Mouse (Mus musculus): Measurements from ENCODE around the gene Edem2. TPM values are rescaled to one million over a fixed set of nuclear protein-coding genes. Genes with fewer than 3 reads are reported as not detected.

Gene Edem2
- 37.3 and 38.5 TPM in 2 replicates for polyA plus RNA-seq (2016; fragmentation: Nextera tagmentation; extraction: Ambion mirVana)

- ATAC-seq (ENCODE audit: low FRiP score), result peak; percentile 97
- peaks cover 12% of the 10 kb centered on the region for H3K4me1 ChIP-seq
- H3K9ac ChIP-seq, result peak within 1 kb of the TSS; percentile 86
- no peaks in the 10 kb centered on the region for H3K9me3 ChIP-seq (replicated peaks)
- no peaks in the 10 kb centered on the region for H3K27me3 ChIP-seq
- WGBS, result under 1% methylated on average over 33 of the region's 33 CpGs
- peak within 1 kb of the TSS; percentile 80 for H3K4me3 ChIP-seq
- 0 out of 2 replicates have a peak, but pooled peaks cover 2% of the 10 kb centered on the region for H3K36me3 ChIP-seq
- H3K27ac ChIP-seq, result peak within 1 kb of the TSS; percentile 55; the same call in 1 of the 2 replicates
- H3K4me2 ChIP-seq (replicated peaks), result peak within 1 kb of the TSS; percentile 85
Measured at GRCm38 (mm10) chr2:155729158-155729645, at the start of gene Edem2. TSS of gene Edem2 (minus strand) at chr2:155729475.

- Histone ChIP-seq H3K4me3 (no peak overlapping the region), H3K9ac (0 out of 2 replicates have a peak overlapping the region, but pooled peaks have one; percentile 23), H3K27me3 (peaks cover 23% of the 10 kb centered on the region), H3K9me3 (replicated peaks) (no peaks in the 10 kb centered on the region), H3K36me3 (no peaks in the 10 kb centered on the region), H3K27ac (no peak overlapping the region), H3K4me1 (peaks cover 30% of the 10 kb centered on the region), H3K4me2 (replicated peaks) (no peak overlapping the region)
- 58% methylated on average over 7 of the region's 7 CpGs for WGBS
- no peak for ATAC-seq (ENCODE audit: low FRiP score)
Measured at GRCm38 (mm10) chr2:155779066-155779465, 49.8 kb upstream of the Edem2 start.

GRCm38 (mm10) chr2:155778004-155778403 lies 48.7 kb upstream of the Edem2 start:
- H3K4me1 ChIP-seq, result peaks cover 30% of the 10 kb centered on the region
- no peaks in the 10 kb centered on the region for H3K36me3 ChIP-seq
- H3K9me3 ChIP-seq (replicated peaks), result no peaks in the 10 kb centered on the region
- no peak for ATAC-seq (ENCODE audit: low FRiP score)
- peaks cover 33% of the 10 kb centered on the region for H3K27me3 ChIP-seq
- peak overlapping the region; percentile 30 for H3K4me2 ChIP-seq (replicated peaks)
- 46% methylated on average over 6 of the region's 6 CpGs for WGBS
- no peak overlapping the region for H3K9ac ChIP-seq
- H3K27ac ChIP-seq, result no peak overlapping the region
- H3K4me3 ChIP-seq, result no peak overlapping the region

- no peaks in the 10 kb centered on the region for H3K36me3 ChIP-seq
- no peak for ATAC-seq (ENCODE audit: low FRiP score)
- H3K9me3 ChIP-seq (replicated peaks), result no peaks in the 10 kb centered on the region
- no peak overlapping the region for H3K9ac ChIP-seq
- peaks cover 30% of the 10 kb centered on the region for H3K4me1 ChIP-seq
- H3K27ac ChIP-seq, result no peak overlapping the region
- no peak overlapping the region for H3K4me3 ChIP-seq
- WGBS, result 64% methylated on average over 4 of the region's 4 CpGs
- H3K4me2 ChIP-seq (replicated peaks), result peak overlapping the region; percentile 30
- H3K27me3 ChIP-seq, result peaks cover 35% of the 10 kb centered on the region
Measured at GRCm38 (mm10) chr2:155777688-155777985, 48.4 kb upstream of the Edem2 start.

- Histone ChIP-seq H3K9ac (0 out of 2 replicates have a peak overlapping the region, but pooled peaks have one; percentile 14), H3K36me3 (no peaks in the 10 kb centered on the region), H3K4me2 (replicated peaks) (peak overlapping the region; percentile 30; the same call in 1 of the 2 replicates), H3K27me3 (peaks cover 35% of the 10 kb centered on the region), H3K4me1 (peaks cover 30% of the 10 kb centered on the region), H3K9me3 (replicated peaks) (no peaks in the 10 kb centered on the region), H3K4me3 (no peak overlapping the region), H3K27ac (no peak overlapping the region)
- ATAC-seq (ENCODE audit: low FRiP score), result no peak
- WGBS, result 72% methylated on average over 10 of the region's 10 CpGs
Measured at GRCm38 (mm10) chr2:155776824-155777687, 47.8 kb upstream of the Edem2 start.

GRCm38 (mm10) chr2:155775685-155776263 lies 46.5 kb upstream of the Edem2 start:
- peak; percentile 71 for ATAC-seq (ENCODE audit: low FRiP score)
- Histone ChIP-seq H3K4me3 (peak overlapping the region; percentile 74), H3K27ac (peak overlapping the region; percentile 87), H3K27me3 (peaks cover 35% of the 10 kb centered on the region), H3K9ac (peak overlapping the region; percentile 90), H3K36me3 (no peaks in the 10 kb centered on the region), H3K4me2 (replicated peaks) (peak overlapping the region; percentile 84), H3K9me3 (replicated peaks) (no peaks in the 10 kb centered on the region), H3K4me1 (peaks cover 30% of the 10 kb centered on the region)
- WGBS, result 1% methylated on average over 43 of the region's 44 CpGs

- peaks cover 35% of the 10 kb centered on the region for H3K27me3 ChIP-seq
Measured at GRCm38 (mm10) chr2:155774927-155775684, 45.8 kb upstream of the Edem2 start, which contains the start of gene Mmp24. TSS of gene Mmp24 (plus strand) at chr2:155775342.

GRCm38 (mm10) chr2:155774261-155774926 lies 45.1 kb upstream of the Edem2 start:
- Histone ChIP-seq H3K27ac (0 out of 2 replicates have a peak overlapping the region, but pooled peaks have one; percentile 12), H3K4me3 (peak overlapping the region; percentile 74), H3K4me2 (replicated peaks) (peak overlapping the region; percentile 84; the same call in 1 of the 2 replicates), H3K27me3 (peaks cover 31% of the 10 kb centered on the region), H3K9ac (no peak overlapping the region), H3K4me1 (peaks cover 30% of the 10 kb centered on the region), H3K36me3 (no peaks in the 10 kb centered on the region), H3K9me3 (replicated peaks) (no peaks in the 10 kb centered on the region)
- no peak for ATAC-seq (ENCODE audit: low FRiP score)
- 61% methylated on average over 11 of the region's 11 CpGs for WGBS

More at GRCm38 (mm10) chr2:155774927-155775684, 45.8 kb upstream of the Edem2 start, which contains the start of gene Mmp24:
- ATAC-seq (ENCODE audit: low FRiP score), result no peak
- peak within 1 kb of the TSS; percentile 74 for H3K4me3 ChIP-seq
- 2% methylated on average over 66 of the region's 100 CpGs for WGBS
- no peaks in the 10 kb centered on the region for H3K9me3 ChIP-seq (replicated peaks)
- peak within 1 kb of the TSS; percentile 90 for H3K9ac ChIP-seq
- peak within 1 kb of the TSS; percentile 84 for H3K4me2 ChIP-seq (replicated peaks)
- H3K4me1 ChIP-seq, result peaks cover 30% of the 10 kb centered on the region
- peak within 1 kb of the TSS; percentile 87 for H3K27ac ChIP-seq
- no peaks in the 10 kb centered on the region for H3K36me3 ChIP-seq

GRCm38 (mm10) chr2:155773664-155774063 lies 44.4 kb upstream of the Edem2 start:
- Histone ChIP-seq H3K27me3 (peaks cover 35% of the 10 kb centered on the region), H3K4me1 (peaks cover 24% of the 10 kb centered on the region), H3K36me3 (no peaks in the 10 kb centered on the region), H3K4me2 (replicated peaks) (no peak overlapping the region), H3K27ac (no peak overlapping the region), H3K4me3 (no peak overlapping the region), H3K9me3 (replicated peaks) (no peaks in the 10 kb centered on the region), H3K9ac (no peak overlapping the region)
- no peak for ATAC-seq (ENCODE audit: low FRiP score)
- 60% methylated on average over 4 of the region's 4 CpGs for WGBS

GRCm38 (mm10) chr2:155764679-155765418 lies 35.6 kb upstream of the Edem2 start:
- H3K4me3 ChIP-seq, result no peak overlapping the region
- no peak overlapping the region for H3K27ac ChIP-seq
- no peaks in the 10 kb centered on the region for H3K9me3 ChIP-seq (replicated peaks)
- H3K36me3 ChIP-seq, result no peaks in the 10 kb centered on the region
- peaks cover 5% of the 10 kb centered on the region; the same call in 1 of the 2 replicates for H3K27me3 ChIP-seq
- WGBS, result 58% methylated on average over 13 of the region's 13 CpGs
- no peak overlapping the region for H3K9ac ChIP-seq
- H3K4me2 ChIP-seq (replicated peaks), result no peak overlapping the region
- no peaks in the 10 kb centered on the region for H3K4me1 ChIP-seq
- ATAC-seq (ENCODE audit: low FRiP score), result no peak
